Mouse (Mus musculus) neutrophil, adult 5-6 weeks (primary cell): ENCODE measurements around the gene Atl2. TPM values are rescaled to one million over a fixed set of nuclear protein-coding genes. Genes with fewer than 3 reads are reported as not detected.

Experiments used
- ATAC-seq: fragments of 151-379, 151-347 bp; 2 replicates; pipeline ENCODE4 v1.8.0; 2017; ENCODE audit warnings: mild to moderate bottlenecking, moderate TSS enrichment; ENCODE audit not compliant: insufficient number of reproducible peaks, poor library complexity, low FRiP score, severe bottlenecking; ENCODE audit errors: extremely low read depth
- total RNA-seq: library from RNA; stranded (forward); fragments of 200-1000 nt; gene quantifications from 2 replicates; pipeline ENCODE4 v1.2.3, GENCODE M21; 2017

Atl2 gene
- total RNA-seq, 1 experiment from 2014 or later = 32.9 TPM

DNA sequence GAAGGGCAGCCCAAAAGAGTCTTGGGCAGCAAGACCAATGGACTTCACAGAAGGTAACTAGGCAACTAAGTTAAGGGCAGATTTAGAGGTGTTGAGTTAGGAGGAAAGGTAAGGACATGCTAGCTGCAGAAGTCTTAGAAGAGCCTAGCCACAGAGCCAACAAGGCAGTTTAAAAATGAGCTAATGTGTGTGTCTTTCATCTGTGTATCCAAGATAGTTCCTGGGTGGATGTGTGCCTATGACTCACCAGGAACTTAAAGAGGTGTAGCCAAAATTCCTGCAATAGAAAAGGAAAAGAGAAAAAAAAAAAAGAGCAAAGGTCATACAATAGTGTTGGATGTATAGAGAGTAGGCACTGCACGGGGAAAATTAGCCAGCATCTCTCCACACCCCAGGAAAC is 63.6 kb downstream of the Atl2 start:
- ATAC-seq = no peak

DNA sequence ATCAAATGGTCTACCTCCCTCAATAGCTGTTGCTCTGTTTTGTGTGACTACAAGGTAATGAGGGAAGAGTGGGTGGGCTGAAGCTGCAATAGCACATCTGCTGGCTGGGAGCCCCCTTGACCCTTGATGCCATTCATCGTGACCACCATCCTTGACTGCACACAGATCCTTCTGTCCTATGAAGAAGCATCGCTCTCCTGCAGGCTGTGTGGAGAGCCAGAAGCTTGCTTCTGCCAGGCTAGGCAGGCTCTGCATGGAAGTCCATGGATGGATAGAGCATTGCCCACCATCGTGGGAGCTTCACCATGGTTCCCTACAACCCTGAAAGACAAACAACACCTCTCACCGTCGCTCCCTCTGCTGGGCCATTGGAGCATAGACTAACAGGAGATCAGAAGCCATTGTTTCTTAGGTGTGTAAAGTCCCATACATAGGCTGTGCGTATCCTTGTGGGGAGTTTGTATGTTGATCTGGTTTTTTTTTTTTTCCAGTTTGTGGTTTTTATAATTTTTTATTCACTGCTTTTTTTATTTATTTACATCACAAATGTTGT is 69.4 kb downstream of the Atl2 start:
- no peak for ATAC-seq

DNA sequence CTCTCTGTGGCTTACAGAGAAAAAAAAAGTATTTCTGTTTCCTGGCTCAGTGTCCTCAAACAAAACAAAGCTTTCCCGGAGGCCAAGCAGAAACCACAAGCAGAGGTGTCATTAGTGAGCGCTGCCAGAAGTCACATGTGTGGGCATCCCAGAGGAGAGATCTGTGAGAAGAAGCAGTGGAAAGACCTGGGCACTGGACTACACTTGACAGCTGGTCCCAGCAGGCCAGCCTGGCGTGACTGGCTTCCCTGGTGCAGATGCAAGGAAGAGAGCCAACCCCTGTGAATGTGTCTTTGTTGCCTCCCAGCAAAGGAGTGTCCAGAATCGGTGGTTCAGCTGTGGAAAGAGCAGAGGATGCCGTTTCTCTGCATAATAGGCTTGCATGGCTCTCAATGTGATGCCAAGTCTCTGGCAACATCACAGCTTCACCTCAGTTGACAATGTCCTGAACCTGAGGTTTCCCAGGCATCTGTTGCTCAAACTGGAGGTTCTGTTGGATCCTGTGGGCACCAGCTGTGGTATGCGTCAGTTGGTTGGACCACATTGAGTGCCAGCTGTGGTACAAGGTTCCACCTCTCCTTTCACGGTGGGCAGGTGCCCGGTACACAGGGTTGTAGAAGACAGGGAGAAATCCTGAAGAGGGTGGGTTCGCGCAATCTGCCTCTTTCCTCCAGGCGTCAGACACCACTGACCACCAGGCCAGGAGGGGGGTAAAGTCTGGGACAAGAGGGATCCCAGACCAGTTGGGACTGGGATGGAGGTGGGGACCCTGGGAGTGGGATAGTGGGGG is 70.5 kb downstream of the Atl2 start:
- ATAC-seq = no peak

DNA sequence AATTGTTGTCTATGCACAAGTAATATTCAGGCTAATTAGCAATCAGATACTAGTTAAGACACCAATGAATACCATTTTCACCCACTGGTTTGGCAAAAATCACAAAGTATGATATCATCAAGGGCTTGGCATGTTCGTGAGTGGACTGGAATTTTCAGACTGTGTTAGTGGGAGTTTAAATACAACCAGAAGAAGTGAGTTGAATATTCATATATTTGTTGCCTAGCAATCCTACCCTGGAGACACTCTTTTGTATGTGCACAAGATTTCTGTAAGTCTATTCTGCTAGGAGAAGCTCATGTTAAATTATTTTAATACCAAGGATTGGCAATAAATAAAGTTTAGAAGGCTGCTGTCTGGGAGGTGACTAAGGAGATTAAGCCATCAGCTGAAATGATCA is 71.5 kb downstream of the Atl2 start:
- ATAC-seq = no peak

DNA sequence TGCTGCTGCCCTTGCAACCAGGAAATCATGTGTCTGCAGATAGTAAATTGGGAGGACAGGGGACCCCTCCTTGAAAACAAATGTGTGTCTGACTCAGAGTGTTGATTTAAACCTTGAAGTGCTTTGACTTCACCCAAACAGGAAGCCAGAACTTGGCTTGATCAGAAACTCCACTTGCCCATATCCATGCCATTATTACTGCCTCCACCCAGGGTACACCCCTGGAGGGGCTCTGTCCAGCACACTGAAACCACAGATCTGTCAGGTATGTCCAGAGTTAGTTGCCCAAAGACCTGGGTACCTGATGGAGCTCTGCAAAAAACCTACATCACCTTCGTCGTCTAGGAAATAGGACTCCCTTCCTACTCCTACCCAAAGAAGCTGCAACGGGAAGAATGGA is 77.0 kb downstream of the Atl2 start:
- ATAC-seq = no peak

DNA sequence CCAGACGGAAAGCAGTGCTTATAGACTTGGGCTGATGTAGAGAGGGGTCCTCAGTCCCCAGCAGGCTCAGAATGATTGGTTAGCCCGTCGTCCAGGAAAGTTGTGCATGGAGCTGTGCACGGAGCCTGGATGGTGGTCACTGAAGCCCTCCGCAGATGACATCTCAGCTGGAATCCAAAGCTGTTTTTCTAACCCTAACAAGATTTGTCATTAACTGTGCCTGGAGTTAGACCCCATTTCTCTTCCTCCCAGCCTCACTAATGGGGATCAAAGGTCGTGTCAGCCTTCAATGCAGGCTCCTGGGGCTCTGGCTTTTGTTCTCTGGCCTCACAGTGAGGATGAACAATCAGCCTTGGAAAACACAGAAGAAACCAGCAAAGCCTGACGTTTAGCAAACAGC is 77.9 kb downstream of the Atl2 start:
- ATAC-seq = no peak

DNA sequence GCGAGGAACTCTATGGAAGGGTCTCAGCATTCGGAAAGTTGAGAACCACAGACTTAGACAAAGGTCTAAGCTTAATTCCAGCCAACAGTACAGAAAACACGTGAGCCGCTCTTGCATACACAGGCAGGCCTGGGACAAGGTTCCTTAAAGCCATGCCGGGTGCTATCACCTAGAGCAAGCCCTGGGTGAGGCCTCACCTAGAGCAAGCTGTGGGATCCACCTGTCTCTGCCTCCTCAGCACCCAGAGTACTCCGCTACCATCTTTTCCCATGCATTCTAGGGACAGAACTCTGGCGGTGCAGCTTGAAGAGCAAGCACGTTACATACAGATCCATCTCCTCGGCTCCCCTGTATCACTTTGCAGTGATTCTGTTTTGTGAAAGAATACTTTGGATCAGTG is 78.4 kb downstream of the Atl2 start:
- ATAC-seq = no peak

DNA sequence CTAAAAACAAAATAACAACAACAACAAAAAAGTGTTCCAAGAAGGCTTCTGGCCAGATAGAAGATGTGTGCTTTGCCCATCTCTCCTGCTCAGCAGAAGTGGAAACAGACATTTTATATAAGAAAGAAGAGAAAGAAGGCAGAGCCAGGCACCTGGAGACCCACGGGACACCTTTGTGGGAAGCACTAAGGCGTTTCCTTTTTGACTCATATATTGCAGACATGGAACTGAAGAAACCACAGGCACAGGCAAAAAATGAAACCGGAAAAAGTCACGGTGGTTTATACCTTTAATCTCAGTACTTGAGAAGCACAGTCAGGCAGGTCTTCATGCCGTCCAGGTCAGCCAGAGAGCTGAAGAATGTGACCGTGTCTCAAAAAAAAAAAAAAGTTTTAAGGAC is 79.0 kb downstream of the Atl2 start:
- ATAC-seq = no peak

DNA sequence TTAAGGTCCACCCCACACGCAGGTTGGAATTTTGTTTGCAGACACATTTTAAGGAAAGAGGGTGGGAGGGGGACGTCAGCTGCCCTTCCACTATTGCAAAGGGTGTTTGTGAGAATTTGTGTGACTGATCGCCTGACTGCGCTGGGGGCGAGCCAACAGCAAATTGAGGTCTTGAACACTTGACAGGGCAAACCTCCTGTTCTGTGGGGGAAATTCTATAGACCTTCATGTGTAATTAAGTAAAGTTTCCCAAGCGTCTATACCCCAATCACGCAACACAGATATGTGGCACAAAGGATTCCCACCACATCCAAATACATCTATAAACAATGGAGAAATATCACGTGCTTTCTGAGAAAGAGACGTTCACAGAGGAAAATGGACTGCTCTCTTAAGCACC is 85.5 kb downstream of the Atl2 start:
- ATAC-seq = no peak

DNA sequence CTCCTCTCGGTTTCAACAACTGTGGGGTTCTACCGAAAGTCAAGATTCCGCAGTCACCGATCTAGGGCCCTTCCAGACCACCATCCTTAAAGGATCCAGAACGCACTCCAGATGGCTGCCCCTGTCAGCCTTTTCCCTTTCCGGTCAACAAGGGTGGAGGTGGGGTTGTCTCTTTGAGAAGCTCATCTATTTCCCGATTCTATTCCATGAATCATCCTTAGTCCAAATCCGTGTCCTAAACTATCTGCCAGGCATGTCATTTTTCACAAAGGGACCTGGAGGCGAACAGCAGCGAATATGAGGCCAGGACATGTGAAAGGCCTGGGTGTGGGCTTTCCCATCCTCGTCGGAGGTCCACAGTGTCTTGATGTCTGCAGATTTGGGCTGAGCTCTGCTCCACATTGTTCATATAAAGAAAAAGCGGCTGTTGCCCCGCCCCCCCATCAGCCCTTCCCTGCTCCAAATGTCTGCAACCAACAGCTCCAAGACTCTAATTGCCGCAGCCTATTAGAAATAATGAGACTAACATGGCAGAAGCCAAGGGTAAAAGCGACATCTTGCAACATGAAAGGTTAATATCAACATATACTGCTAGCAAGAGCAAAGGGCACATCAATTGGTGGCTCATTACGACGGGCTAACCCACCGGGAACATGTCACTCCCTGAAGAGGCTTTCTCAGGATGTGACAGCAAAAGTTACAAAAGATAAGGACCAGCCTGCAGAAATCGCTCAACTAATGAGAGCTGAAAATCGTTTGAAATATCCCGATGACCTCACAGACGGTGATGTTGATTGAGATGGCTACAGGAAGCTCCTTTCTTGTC is 86.2 kb downstream of the Atl2 start:
- no peak for ATAC-seq

DNA sequence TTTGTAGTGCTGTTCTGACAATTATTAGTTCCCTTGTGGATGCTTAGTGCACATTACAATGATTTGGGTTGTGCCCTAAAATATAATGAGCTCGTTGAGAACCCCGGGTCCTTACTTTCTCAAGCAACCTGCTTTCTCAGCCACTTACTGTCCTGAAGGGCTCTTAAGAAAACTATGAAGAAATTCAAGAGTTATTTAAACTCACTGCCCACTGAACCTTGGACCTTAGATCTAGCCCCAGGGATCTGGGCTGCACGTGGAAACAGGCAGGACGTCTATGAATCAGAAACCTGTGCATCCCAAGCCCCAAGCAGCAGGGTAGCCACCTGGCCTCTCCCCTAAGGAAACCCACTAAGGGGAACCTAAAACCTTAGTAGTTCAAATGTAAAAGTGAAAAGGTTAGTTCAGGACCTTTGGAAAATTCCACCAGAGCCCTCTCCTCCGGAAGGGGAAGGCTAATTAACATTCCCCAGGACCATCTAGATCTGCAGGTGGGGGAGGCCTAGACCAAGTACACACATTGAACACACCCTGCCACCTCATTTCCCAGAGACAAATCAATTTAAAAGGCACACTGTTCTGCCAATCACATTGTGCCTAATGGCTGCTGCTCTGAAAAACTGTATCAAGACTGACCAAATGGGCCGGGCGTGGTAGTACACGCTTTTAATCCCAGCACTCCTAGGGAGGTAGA is 88.5 kb downstream of the Atl2 start:
- ATAC-seq = no peak

DNA sequence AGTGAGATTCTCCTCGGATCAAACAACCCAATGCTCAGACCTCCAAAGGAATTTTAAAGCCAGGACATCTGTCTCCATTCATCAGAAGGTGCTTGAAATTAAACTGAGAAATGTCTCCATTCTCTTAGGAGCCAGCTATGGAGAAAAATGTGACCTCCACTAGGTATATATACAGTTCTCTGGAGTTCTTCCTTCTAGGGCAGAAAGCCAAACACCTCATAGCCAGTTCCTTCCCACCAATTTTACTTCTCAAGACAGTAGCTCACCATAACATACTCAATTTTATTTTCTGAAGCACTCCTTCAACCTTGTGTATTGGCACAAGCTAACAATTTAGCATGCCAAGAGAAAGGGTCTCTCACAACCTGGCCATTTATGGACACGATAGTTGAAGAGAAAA is 91.2 kb downstream of the Atl2 start:
- ATAC-seq = no peak

DNA sequence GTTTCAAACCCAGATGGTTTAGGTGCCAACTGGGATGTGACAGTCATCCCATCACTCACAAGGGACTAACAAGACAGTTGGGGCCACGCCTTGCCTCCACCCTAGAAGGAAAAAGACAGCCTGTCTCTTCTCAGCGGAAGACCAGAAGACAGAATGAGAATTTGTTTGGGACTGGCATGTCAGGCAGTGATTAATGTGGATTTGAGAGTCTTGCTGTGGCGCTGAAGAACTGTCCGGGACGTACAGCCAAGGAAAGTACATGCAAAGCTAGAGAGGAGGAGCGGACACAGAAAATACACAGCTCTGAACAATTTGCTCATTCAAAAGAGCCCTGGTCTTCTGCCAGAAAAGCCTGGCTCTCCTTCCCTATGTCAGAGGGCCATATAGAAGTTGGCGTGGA is 93.9 kb downstream of the Atl2 start:
- no peak for ATAC-seq

DNA sequence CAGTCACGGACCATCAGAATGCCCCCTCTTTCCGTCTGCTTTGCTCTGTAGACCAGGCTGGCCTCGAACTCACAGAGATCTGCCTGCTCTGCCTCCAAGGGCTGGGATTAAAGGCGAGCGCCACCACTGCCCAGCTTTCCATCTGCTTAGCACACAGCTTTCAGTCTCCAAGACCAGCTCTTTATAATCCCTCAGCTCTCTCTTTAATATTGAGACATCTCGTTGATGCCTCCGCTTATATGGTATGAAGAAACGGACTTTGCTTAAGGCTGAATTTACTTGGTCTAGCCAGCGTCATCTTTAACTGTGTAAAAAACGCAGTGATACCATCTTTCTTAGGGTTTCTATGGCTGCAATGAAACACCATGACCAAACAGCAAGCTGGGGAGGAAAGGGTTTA is 97.1 kb downstream of the Atl2 start:
- no peak for ATAC-seq

Other genes with a start within 250 kb of the Atl2 start
- not detected in 2 replicates for gene Cyp1b1, start 181.1 kb downstream of the Atl2 start, total RNA-seq
- gene Hnrnpll, start 166.2 kb upstream of the Atl2 start, total RNA-seq = 64.2 and 73.1 TPM in 2 replicates
- gene Galm, start 231.3 kb upstream of the Atl2 start, total RNA-seq = 10.8 and 15.5 TPM in 2 replicates